Mouse (Mus musculus) ES-E14 (cell line): ENCODE measurements around the gene Prss8.

Experiments used
- CHD2 ChIP-seq: IDR thresholded peaks from 2 replicates; pipeline ENCODE4 v1.6.1; 2014; ENCODE audit warnings: mild to moderate bottlenecking, low read depth, low read length, inconsistent platforms
- HCFC1 ChIP-seq: IDR thresholded peaks from 2 replicates; pipeline ENCODE4 v1.6.1; 2012; ENCODE audit warnings: low read length, inconsistent platforms, borderline replicate concordance; ENCODE audit not compliant: insufficient read depth
- ZC3H11A ChIP-seq: IDR thresholded peaks from 2 replicates; pipeline ENCODE4 v1.6.1; 2012; ENCODE audit warnings: low read depth, mild to moderate bottlenecking, inconsistent platforms, low read length, borderline replicate concordance
- ZNF384 ChIP-seq: IDR thresholded peaks from 2 replicates; pipeline ENCODE4 v1.6.1; 2012; ENCODE audit warnings: low read depth, low read length, inconsistent platforms

- TF ChIP-seq ZNF384 (no peak), HCFC1 (no peak), CHD2 (no peak), ZC3H11A (no peak)
Observed at GRCm38 (mm10) chr7:127930636-127931035, 732 bp upstream of the Prss8 start.
